Mouse (Mus musculus) G1E (cell line): Measurements from ENCODE around the gene Phtf2. TPM values are rescaled to one million over a fixed set of nuclear protein-coding genes. Genes with fewer than 3 reads are reported as not detected.
"Not testable (repeated sequence)": the region's sequence is repeated elsewhere in the genome, so short reads cannot be mapped to it uniquely, and the experiment has no call there.

ENCODE experiments used
- ATAC-seq: 2 replicates; pipeline ENCODE4 v1.8.0; 2016; ENCODE audit warnings: mild to moderate bottlenecking; ENCODE audit not compliant: insufficient number of reproducible peaks, poor library complexity, low FRiP score, severe bottlenecking; ENCODE audit errors: extremely low read depth
- DNase-seq: peaks from one replicate; pipeline ENCODE4 v3.0.0; 2012; ENCODE audit warnings: low spot score
- H3K27me3 ChIP-seq: 2 replicates; pipeline ENCODE4 v1.6.1; 2012; ENCODE audit warnings: mild to moderate bottlenecking, low read length, inconsistent platforms; ENCODE audit not compliant: insufficient read depth
- H3K36me3 ChIP-seq: replicated peaks from 2 replicates; pipeline ENCODE3; 2012; ENCODE audit warnings: mild to moderate bottlenecking, inconsistent platforms
- H3K4me1 ChIP-seq: 2 replicates; pipeline ENCODE4 v1.6.1; 2012; ENCODE audit warnings: low read depth, low read length, inconsistent platforms, mixed read lengths; ENCODE audit not compliant: insufficient read depth
- H3K4me3 ChIP-seq: 2 replicates; pipeline ENCODE4 v1.5.1; 2012; ENCODE audit warnings: low read depth, mild to moderate bottlenecking, inconsistent platforms, low read length, moderate library complexity, mixed read lengths
- H3K9me3 ChIP-seq: replicated peaks from 2 replicates; pipeline ENCODE4 v1.6.1; 2012; ENCODE audit warnings: inconsistent platforms
- CTCF ChIP-seq: IDR thresholded peaks from 2 replicates; pipeline ENCODE4 v1.5.1; 2012; ENCODE audit warnings: low read depth, low read length, inconsistent platforms, mixed read lengths
- GATA1 ChIP-seq: IDR thresholded peaks from 2 replicates; pipeline ENCODE4 v1.6.1; 2012; ENCODE audit warnings: borderline replicate concordance, low read length, inconsistent platforms, mixed read lengths
- GATA2 ChIP-seq: IDR thresholded peaks from 2 replicates; pipeline ENCODE4 v1.6.1; 2012; ENCODE audit warnings: low read depth, low read length, inconsistent platforms, borderline replicate concordance
- POLR2AphosphoS5 ChIP-seq: IDR thresholded peaks from 2 replicates; pipeline ENCODE4 v1.6.1; 2012; ENCODE audit warnings: low read depth, low read length, inconsistent platforms; ENCODE audit not compliant: insufficient replicate concordance
- TAL1 ChIP-seq: conservative IDR thresholded peaks from 2 replicates; pipeline ENCODE4 v1.6.1; 2012; ENCODE audit warnings: low read depth, low read length, inconsistent platforms, mixed read lengths
- polyA plus RNA-seq: library from polyadenylated mRNA; stranded (reverse); fragments of >175 nt; gene quantifications from 2 replicates; pipeline ENCODE4 v1.2.3, GENCODE M21; 2012
- total RNA-seq, 2 experiments: library from RNA; stranded (forward) in 1 of 2; stranded (reverse) in 1 of 2; fragments of 200-1000 nt in 1 of 2; fragments of >200 nt in 1 of 2; fragmentation: Nextera tagmentation in 1 of 2; gene quantifications; 2 replicates each; pipeline ENCODE4 v1.2.3; 2014 to 2017

Gene Phtf2
- total and polyA plus RNA-seq, 3 experiments: 5.8 to 43.5 (median 43.3) TPM

- TF ChIP-seq GATA2 (no peak), TAL1 (no peak), CTCF (no peak), POLR2AphosphoS5 (no peak), GATA1 (no peak)
- no peak overlapping the region for H3K4me3 ChIP-seq
- no peaks in the 10 kb centered on the region for H3K9me3 ChIP-seq
- H3K27me3 ChIP-seq: peaks cover 33% of the 10 kb centered on the region
- H3K36me3 ChIP-seq: no peaks in the 10 kb centered on the region
- no peak for DNase-seq
- ATAC-seq: no peak
- 0 out of 2 replicates have a peak, but pooled peaks cover 4% of the 10 kb centered on the region for H3K4me1 ChIP-seq
These were observed 132.4 kb downstream of the Phtf2 start for GRCm38 (mm10) chr5:20749535-20749934.

GRCm38 (mm10) chr5:20748856-20749255, 133.1 kb downstream of the Phtf2 start:
- no peak for ATAC-seq
- TF ChIP-seq GATA2 (no peak), POLR2AphosphoS5 (no peak), CTCF (no peak), GATA1 (no peak)
- no peak for DNase-seq
- 0 out of 2 replicates have a peak, but pooled peaks cover 4% of the 10 kb centered on the region for H3K4me1 ChIP-seq
- no peaks in the 10 kb centered on the region for H3K9me3 ChIP-seq
- H3K27me3 ChIP-seq: peaks cover 38% of the 10 kb centered on the region
- no peaks in the 10 kb centered on the region for H3K36me3 ChIP-seq
- H3K4me3 ChIP-seq: no peak overlapping the region

DNA sequence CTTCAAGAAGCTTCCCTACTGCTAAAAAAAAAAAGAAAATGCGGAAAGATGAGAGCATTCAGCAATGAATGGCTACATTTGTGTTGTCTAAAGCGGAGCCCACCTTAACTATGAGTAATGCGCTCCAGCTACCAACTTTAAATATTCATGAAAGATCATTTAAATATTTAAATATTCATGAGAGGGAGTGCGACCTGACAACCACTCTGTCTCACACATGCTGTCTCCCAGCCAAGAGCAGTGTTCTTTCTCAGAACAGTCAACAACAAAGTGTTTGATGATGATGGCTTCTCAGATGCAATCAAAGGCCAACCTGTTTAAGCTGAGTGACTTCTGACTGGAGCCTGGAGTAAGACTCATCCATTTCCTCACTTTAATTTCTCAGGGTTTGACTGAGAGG, 133.8 kb downstream of the Phtf2 start:
- Histone ChIP-seq H3K9me3 (no peaks in the 10 kb centered on the region), H3K36me3 (no peaks in the 10 kb centered on the region), H3K27me3 (peaks cover 42% of the 10 kb centered on the region), H3K4me1 (0 out of 2 replicates have a peak, but pooled peaks cover 4% of the 10 kb centered on the region), H3K4me3 (no peak overlapping the region)
- no peak for TF ChIP-seq POLR2AphosphoS5
- TF ChIP-seq CTCF: no peak
- no peak for TF ChIP-seq TAL1
- TF ChIP-seq GATA2: no peak
- no peak for TF ChIP-seq GATA1
- no peak for DNase-seq
- ATAC-seq: no peak

- H3K9me3 ChIP-seq: no peaks in the 10 kb centered on the region
- no peaks in the 10 kb centered on the region for H3K36me3 ChIP-seq
- no peak for TF ChIP-seq CTCF
- no peak for TF ChIP-seq POLR2AphosphoS5
- TF ChIP-seq TAL1: no peak
- no peak for TF ChIP-seq GATA1
- TF ChIP-seq GATA2: no peak
- no peaks in the 10 kb centered on the region for H3K4me1 ChIP-seq
- no peak overlapping the region for H3K4me3 ChIP-seq
- ATAC-seq (no peak), DNase-seq (no peak)
- H3K27me3 ChIP-seq: peaks cover 36% of the 10 kb centered on the region
These were observed 140.0 kb downstream of the Phtf2 start for GRCm38 (mm10) chr5:20741936-20742335.

DNA sequence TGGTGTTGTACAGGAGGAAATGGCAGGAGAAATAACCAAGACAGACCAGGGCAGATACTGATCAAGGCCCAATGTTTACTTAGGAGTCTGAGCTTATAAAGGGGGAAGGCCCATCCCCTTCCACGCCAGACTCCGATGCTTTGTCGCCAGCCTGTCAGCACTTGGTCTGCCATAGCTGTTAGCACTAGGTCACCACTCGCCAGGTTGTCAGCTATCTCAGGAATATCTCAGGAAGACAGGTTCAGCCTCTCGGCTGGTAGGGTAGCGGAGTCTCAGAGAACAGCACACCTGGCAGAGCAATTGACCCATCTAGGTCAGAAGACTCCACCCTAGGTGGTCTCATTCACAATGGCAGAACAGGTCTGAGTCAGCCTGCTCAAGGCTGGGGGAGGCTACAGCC, 140.7 kb downstream of the Phtf2 start:
- Histone ChIP-seq H3K36me3 (no peaks in the 10 kb centered on the region), H3K4me3 (no peak overlapping the region), H3K4me1 (no peaks in the 10 kb centered on the region), H3K9me3 (no peaks in the 10 kb centered on the region), H3K27me3 (peaks cover 36% of the 10 kb centered on the region)
- no peak for DNase-seq
- ATAC-seq: no peak
- TF ChIP-seq TAL1: no peak
- no peak for TF ChIP-seq GATA2
- no peak for TF ChIP-seq CTCF
- no peak for TF ChIP-seq POLR2AphosphoS5
- no peak for TF ChIP-seq GATA1

DNA sequence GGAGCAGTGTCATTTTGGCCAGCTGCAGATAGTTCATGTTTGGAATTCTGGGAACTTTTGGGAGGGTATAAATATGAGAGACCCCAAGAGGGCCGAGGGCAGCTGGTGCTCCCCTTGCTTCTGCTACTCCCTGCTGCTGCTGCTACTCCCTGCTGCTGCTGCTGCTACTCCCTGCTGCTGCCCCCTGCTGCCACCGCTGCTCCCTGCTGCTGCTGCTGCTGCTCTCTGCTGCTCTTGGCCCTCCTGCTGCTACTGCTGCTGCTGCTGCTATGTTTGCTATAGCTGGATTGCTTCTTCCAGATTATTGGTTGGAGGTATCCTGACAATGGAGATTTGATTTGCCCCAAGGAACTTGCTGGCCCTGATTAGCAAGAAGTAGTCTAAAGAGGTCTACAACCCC, 143.1 kb downstream of the Phtf2 start:
- TF ChIP-seq GATA1 (no peak), POLR2AphosphoS5 (no peak), GATA2 (no peak), CTCF (no peak), TAL1 (no peak)
- DNase-seq (no peak), ATAC-seq (no peak)
- H3K4me1 ChIP-seq: no peaks in the 10 kb centered on the region
- H3K9me3 ChIP-seq: no peaks in the 10 kb centered on the region
- H3K27me3 ChIP-seq: peaks cover 26% of the 10 kb centered on the region
- no peaks in the 10 kb centered on the region for H3K36me3 ChIP-seq
- no peak overlapping the region for H3K4me3 ChIP-seq

GRCm38 (mm10) chr5:20723226-20723625, 158.7 kb downstream of the Phtf2 start:
- H3K4me1 ChIP-seq, ATAC-seq, H3K36me3 ChIP-seq, H3K9me3 ChIP-seq, DNase-seq, H3K4me3 ChIP-seq: not testable (repeated sequence)
- H3K27me3 ChIP-seq: peaks cover 21% of the 10 kb centered on the region
